Mouse (Mus musculus): ENCODE data around the gene Purb.

Gene Purb

GRCm38 (mm10) chr11:6475867-6476484 lies at the start of gene Purb:
TSS of gene Purb (minus strand) at chr11:6475917.
- in situ Hi-C loops (cut with MboI, MseI), result no loop called here

DNA sequence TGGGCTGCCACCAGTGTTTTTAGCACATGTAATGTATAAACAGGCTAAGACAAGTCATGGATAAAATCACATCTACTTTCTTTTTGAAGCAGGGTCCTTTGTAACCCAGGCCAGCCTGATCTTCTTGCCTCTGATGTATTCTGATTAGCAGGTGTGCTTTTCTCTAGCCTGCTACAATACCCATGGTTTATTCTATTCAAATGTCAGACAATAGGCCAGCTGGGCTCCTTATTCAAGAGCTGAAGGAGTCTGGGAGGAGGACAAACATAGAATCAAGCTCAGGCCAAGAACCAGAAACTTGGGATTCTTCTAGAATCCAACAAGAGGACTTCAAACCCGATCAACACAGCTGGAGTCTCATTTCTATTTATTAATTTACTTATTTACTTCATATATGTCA lies 49.5 kb upstream of the Purb start:
- in situ Hi-C loops (cut with MboI, MseI), result loop anchor here (5.0 kb wide), 1 partner anchor 102 kb away; the partner anchor contains the start of gene Tbrg4

DNA sequence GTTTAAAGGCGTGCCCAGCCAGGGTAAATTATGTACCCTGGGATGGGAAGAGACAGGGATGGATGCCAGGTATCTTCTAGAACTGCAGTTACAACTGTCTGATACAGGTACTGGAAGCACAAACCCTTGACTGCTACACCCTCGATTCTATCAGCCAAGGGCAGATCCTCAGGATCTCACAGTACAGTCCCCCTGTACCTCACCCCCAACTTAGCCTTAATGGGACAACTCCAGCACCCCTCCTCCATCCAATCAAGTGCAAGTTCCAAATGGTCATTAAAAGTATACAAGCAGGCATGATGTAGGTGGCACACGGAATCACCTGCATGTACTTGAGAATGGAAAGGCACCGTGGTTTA lies 49.1 kb upstream of the Purb start:
- in situ Hi-C loops (cut with MboI, MseI), result loop anchor here (5.0 kb wide), 1 partner anchor 102 kb away; the partner anchor contains the start of gene Tbrg4

DNA sequence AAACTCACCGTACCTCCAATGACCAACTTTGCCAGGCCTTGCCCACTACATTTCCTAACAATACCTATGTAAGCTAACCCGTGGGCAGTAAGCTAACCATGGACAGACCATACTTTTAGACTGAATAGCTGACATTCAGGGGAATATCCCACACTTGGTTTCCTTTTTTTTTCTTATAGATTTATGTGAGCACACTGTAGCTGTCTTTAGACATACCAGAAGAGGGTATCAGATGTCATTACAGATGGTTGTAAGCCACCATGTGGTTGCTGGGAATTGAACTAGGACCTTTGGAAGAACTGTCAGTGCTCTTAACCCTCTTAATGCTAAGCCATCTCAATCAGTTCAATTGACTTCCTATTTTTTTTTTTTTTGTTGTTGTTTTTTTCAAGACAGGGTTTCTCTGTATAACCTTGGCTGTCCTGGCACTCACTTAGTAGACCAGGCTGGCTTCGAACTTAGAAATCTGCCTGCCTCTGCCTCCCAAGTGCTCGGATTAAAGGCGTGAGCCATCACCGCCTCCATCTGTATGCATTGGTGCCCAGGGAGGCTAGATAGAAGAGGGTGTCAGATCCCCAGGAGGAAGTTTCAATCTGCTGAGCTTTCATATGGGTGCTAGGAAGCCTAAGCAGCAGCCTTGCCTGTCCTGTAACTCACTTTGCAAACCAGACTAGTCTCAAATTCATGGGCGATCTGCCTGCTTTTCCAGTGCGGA lies 48.6 kb upstream of the Purb start:
- in situ Hi-C loops (cut with MboI, MseI), result no loop called here

DNA sequence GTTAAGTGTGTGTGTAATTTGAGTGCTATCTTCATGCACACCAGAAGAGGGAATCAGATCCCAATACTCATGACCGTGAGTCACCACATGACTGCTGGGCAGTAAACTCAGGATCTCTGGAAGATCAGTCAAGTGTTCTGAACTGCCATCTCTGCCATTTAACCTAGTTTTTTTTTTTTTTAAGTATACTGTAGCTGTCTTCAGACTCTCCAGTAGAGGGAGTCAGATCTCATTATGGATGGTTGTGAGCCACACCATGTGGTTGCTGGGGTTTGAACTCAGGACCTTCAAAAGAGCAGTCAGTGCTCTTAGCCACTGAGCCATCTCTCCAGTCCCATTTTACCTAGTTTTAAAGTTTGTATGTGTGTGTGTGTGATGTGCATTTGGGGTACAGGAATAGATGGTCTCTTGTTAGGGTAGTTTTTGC lies 48.0 kb upstream of the Purb start:
- in situ Hi-C loops (cut with MboI, MseI), result no loop called here

- in situ Hi-C loops (cut with MboI, MseI), result no loop called here
Measured at GRCm38 (mm10) chr11:6522782-6523525, 47.2 kb upstream of the Purb start.

- in situ Hi-C loops (cut with MboI, MseI), result no loop called here
Measured at GRCm38 (mm10) chr11:6520507-6521173, 44.9 kb upstream of the Purb start, which contains the start of gene Myo1g. TSS of gene Myo1g (minus strand) at chr11:6520965.

DNA sequence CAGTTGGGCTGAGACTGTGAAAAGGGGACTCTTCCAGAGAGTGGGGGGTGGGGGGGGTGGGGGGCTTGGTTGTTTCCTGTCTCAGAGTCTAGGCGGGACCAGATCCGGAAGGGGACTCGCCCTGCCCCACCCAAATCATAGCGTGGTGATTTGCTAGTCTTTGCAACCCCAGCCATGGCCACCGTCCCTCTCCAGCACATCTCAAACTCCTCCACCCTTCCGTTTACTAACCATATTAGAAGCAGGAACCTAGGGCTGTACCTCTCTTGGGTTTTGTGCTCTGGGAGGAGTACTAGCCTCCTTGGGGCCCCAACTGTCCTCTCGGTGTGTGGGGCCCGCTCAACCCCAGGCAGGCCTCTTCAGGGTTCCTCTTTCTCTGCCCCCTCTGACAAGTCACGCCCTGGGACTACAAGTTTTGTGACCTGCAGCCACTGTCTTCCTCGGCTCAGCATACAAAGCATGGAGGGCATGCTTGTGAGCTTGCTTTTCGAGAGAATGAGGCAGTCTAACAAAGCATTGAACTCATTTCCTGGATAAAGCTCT lies 43.8 kb upstream of the Purb start:
- in situ Hi-C loops (cut with MboI, MseI), result no loop called here

DNA sequence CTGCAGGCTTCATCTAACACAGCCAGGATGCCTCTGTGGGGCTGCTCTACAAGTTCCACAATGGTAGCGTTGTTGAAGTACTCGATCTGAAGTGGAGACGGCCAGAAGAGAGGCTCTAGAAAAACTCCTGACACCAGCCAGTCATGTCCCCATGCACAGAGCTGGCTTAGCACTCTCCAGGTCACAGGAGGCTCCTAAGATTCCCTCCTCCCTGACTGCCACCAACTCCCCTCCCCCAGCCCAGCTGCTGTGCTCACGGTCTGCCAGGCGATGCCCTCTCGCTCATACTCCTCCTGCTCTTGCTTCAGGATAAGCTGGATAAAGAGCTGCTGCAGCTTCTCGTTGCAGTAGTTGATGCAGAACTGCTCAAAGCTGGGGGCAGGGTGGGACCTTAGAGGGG lies 39.1 kb upstream of the Purb start:
- in situ Hi-C loops (cut with MboI, MseI), result no loop called here

GRCm38 (mm10) chr11:6508269-6508876 lies 32.7 kb upstream of the Purb start:
- in situ Hi-C loops (cut with MboI, MseI), result no loop called here

GRCm38 (mm10) chr11:6506516-6506915 lies 30.8 kb upstream of the Purb start:
- in situ Hi-C loops (cut with MboI, MseI), result no loop called here

DNA sequence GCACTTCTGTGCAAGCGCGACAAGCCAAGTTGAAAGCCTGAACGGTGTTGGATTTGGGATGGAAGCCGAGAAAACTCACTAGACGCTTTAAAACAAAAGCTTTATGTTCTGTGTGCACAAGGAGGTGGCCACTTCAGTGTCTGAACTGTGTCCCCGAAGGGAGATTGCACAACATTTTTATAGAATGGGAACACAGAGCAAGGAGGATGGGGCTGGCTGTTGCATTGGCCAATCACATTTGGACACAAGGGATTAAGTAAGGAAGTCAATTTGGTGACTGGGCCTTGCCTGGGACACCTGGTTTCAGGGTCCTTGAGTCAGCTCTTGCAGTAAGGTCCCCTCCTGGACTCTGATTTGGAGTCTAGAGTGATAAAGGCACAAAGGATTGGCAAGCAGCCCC lies 29.0 kb upstream of the Purb start:
- in situ Hi-C loops (cut with MboI, MseI), result no loop called here

- in situ Hi-C loops (cut with MboI, MseI), result no loop called here
Measured at GRCm38 (mm10) chr11:6504226-6504625, 28.5 kb upstream of the Purb start.

DNA sequence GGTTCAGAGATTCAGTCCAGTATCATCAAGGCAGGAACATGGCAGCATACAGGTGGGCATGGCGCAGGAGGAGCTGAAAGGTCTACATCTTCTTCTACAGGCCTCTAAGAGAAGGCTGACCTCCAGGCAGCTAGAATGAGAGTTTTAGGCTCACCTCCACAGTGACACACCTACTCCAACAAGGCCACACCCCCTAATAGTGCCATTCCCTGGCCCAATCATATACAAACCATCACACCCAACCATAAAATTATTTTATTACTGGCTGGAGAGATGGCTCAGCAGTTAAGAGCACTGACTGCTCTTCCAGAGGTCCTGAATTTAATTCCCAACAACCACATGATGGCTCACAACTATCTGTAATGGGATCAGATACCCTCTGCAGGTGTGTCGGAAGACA lies 26.8 kb upstream of the Purb start:
- in situ Hi-C loops (cut with MboI, MseI), result no loop called here

DNA sequence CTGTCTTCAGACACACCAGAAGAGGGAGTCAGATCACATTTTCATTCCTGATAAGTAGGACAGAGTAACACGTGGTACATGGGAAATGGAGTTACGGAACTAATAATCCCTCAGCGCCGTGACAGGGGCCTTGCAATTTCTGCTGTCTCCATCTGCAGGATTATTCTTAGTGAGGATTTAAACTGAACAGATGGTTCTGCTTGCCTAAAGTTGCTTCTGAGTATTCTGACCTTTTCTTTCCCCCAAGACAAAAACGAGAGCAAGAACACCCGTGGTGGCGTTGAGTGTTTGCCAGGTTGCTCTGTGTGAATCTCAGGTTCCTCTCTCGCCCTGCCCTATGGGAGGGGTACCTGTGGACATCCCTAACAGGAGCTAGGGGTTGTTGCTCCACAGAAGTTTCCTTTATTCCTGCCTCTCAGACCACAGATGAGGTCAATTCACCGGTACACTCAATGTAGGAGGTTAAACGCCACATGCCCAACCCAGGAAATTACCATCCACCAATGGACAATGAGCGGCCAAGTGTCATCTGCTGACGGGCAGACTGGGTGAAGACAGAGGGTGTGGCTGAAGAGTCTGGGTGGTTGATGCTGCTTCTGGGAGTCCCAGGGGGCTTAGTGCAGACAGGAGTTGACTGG lies 21.7 kb upstream of the Purb start:
- in situ Hi-C loops (cut with MboI, MseI), result no loop called here

DNA sequence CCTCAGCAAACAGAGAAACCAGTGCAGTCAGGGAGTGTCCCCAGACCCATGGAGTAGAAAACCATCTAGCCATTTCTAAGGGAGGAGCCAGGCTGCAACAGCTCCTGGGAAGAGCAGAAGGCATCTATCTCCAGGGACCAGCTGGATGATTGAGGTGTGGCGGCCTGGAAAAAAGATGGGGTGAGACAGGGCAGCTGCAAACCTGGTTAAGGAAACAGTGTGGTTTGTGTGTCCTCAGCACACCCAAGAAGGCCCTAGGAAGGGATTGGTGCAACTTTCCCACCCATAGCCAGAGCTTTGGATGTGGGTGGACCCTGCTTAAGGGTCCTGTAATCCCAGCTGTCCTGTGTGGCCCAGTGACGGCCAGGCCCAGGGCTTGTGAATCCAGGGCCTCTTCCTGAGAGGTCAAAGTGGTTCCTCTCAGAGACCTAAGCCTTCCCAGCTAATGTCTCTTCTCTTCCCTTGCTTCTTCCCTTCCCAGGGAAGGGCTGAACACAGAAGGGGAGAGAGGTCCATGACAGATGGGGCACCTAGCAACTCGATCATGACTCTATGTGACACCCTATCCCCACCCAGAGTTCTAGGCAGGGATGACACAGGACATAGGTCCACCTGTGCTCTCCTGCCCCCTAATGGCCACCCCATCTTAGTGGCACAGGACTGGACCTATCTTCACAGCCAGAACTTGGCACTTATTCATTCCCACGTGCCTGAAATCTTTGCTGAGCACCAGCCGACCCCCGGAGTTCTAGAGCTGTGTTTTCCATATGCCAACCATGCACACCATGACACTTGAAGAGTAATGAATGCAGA lies 14.2 kb upstream of the Purb start:
- in situ Hi-C loops (cut with MboI, MseI), result no loop called here

DNA sequence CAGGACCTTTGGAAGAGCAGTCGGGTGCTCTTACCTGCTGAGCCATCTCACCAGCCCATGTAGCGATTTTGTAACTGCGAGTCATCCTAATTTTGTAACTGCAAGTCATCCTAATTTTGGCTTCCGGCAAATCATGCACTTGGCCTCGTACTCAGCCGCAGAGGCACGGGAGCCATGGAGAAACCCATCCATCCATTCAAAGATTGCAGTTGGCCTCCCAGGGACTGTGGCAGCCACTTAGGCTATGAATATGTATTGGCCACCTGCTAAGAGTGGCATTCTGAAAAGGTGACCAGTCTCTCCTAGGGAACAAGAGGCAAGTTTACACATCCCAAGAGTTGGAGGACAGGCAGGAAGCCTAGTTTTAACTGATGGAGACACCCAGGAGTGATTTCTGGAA lies 13.5 kb upstream of the Purb start:
- in situ Hi-C loops (cut with MboI, MseI), result no loop called here

GRCm38 (mm10) chr11:6488041-6488684 lies 12.4 kb upstream of the Purb start:
- in situ Hi-C loops (cut with MboI, MseI), result no loop called here

- in situ Hi-C loops (cut with MboI, MseI), result no loop called here
Measured at GRCm38 (mm10) chr11:6487496-6487895, 11.8 kb upstream of the Purb start.

DNA sequence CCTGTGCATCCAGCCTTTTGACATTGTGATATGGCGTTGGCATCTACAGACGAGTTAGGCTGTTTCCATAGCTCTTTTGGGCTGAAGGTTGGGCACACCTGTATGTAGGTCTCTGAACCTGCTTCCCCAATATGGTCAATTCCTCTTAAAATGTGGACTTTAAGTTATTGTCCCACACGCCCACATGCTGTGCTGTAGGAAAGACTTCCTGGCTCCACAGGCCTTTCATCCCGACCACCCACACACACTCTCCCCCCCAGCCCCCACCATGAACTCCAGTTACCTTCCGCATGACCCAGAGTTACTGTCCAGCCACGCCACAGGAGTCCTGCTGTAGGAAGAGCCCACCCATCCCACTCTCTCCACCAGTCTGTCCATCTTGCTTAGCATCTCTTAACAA lies 11.2 kb upstream of the Purb start:
- in situ Hi-C loops (cut with MboI, MseI), result no loop called here
